Mouse (Mus musculus) CH12.LX (cell line): Measurements from ENCODE around the gene Nt5c2. TPM values are rescaled to one million over a fixed set of nuclear protein-coding genes. Genes with fewer than 3 reads are reported as not detected.

Source experiments
- DNase-seq: peaks from one replicate; pipeline ENCODE4 v3.0.0-alpha.2; 2013; ENCODE audit errors: extremely low read depth
- H3K27ac ChIP-seq: 2 replicates; pipeline ENCODE4 v1.5.1; 2012; ENCODE audit warnings: low read depth, mild to moderate bottlenecking, control low read depth, moderate library complexity; ENCODE audit not compliant: insufficient read depth
- H3K27me3 ChIP-seq: replicated peaks from 2 replicates; pipeline ENCODE3; 2012; ENCODE audit warnings: inconsistent platforms
- H3K36me3 ChIP-seq, 2 experiments: replicated peaks in 1 of 2; 2 replicates each; pipeline versions ENCODE3 to v1.6.1; 2012; ENCODE audit warnings: inconsistent platforms in 1 of 2, low read length in 1 of 2, mild to moderate bottlenecking in 1 of 2, mixed read lengths in 1 of 2, moderate library complexity in 1 of 2; ENCODE audit not compliant: control insufficient read depth in 1 of 2, insufficient read depth in 1 of 2
- H3K4me1 ChIP-seq, 2 experiments: 2 replicates each; pipeline ENCODE4 v1.6.1; 2012; ENCODE audit warnings: inconsistent platforms in 1 of 2, moderate library complexity in 1 of 2; ENCODE audit not compliant: insufficient read depth in 2 of 2, control insufficient read depth in 1 of 2
- H3K4me2 ChIP-seq: 2 replicates; pipeline ENCODE4 v1.6.1; 2012; ENCODE audit warnings: low read depth, mild to moderate bottlenecking, control low read depth; ENCODE audit not compliant: poor library complexity, insufficient read depth, severe bottlenecking
- H3K4me3 ChIP-seq, 3 experiments: fragments of 150-350 bp in 1 of 3; sonication (generic) in 1 of 3; replicated peaks in 1 of 3; 2 replicates each; pipeline versions ENCODE3 to v1.5.1; 2011 to 2012; ENCODE audit warnings: low read depth in 2 of 3, low read length in 2 of 3, mild to moderate bottlenecking in 2 of 3, moderate library complexity in 2 of 3, control low read depth in 1 of 3, improper control_type of control experiment in 1 of 3, inconsistent platforms in 1 of 3, mixed read lengths in 1 of 3; ENCODE audit not compliant: poor library complexity in 1 of 3
- H3K79me2 ChIP-seq: replicated peaks from 2 replicates; pipeline ENCODE4 v1.6.1; 2012; ENCODE audit warnings: mild to moderate bottlenecking, moderate library complexity; ENCODE audit not compliant: control insufficient read depth, poor library complexity, insufficient read depth, severe bottlenecking; ENCODE audit errors: extremely low read depth
- H3K9ac ChIP-seq: 2 replicates; pipeline ENCODE4 v1.6.1; 2012; ENCODE audit warnings: low read depth, mild to moderate bottlenecking, control low read depth, moderate library complexity; ENCODE audit not compliant: insufficient read depth
- H3K9me3 ChIP-seq: replicated peaks from 2 replicates; pipeline ENCODE3; 2012; ENCODE audit warnings: low read length, inconsistent platforms, mixed read lengths
- CHD1 ChIP-seq: IDR thresholded peaks from 2 replicates; pipeline ENCODE4 v1.6.1; 2012; ENCODE audit warnings: low read depth, low read length, improper control_type of control experiment, inconsistent platforms
- E2F4 ChIP-seq: IDR thresholded peaks from 2 replicates; pipeline ENCODE4 v1.6.1; 2011; ENCODE audit warnings: low read depth, low read length, improper control_type of control experiment; ENCODE audit not compliant: insufficient replicate concordance
- EP300 ChIP-seq: IDR thresholded peaks from 2 replicates; pipeline ENCODE4 v1.6.1; 2011; ENCODE audit warnings: low read length, improper control_type of control experiment
- HCFC1 ChIP-seq: IDR thresholded peaks from 2 replicates; pipeline ENCODE4 v1.6.1; 2012; ENCODE audit warnings: low read depth, mild to moderate bottlenecking, inconsistent platforms, low read length, improper control_type of control experiment
- IRF4 ChIP-seq: IDR thresholded peaks from 2 replicates; pipeline ENCODE4 v1.6.1; 2014; ENCODE audit warnings: low read depth, mild to moderate bottlenecking, inconsistent platforms, low read length, improper control_type of control experiment
- KAT2A ChIP-seq: IDR thresholded peaks from 2 replicates; pipeline ENCODE4 v1.6.1; 2012; ENCODE audit warnings: low read length, improper control_type of control experiment, inconsistent platforms; ENCODE audit not compliant: insufficient replicate concordance
- MAX ChIP-seq: IDR thresholded peaks from 2 replicates; pipeline ENCODE4 v1.6.1; 2011; ENCODE audit warnings: low read length, improper control_type of control experiment
- MAZ ChIP-seq: IDR thresholded peaks from 2 replicates; pipeline ENCODE4 v1.6.1; 2012; ENCODE audit warnings: low read depth, mild to moderate bottlenecking, inconsistent platforms, low read length, improper control_type of control experiment, moderate library complexity
- MEF2A ChIP-seq: IDR thresholded peaks from 2 replicates; pipeline ENCODE4 v1.6.1; 2014; ENCODE audit warnings: low read depth, mild to moderate bottlenecking, inconsistent platforms, low read length, improper control_type of control experiment, borderline replicate concordance
- MYC ChIP-seq: IDR thresholded peaks from 2 replicates; pipeline ENCODE4 v1.6.1; 2011; ENCODE audit warnings: low read depth, mild to moderate bottlenecking, improper control_type of control experiment, low read length
- NRF1 ChIP-seq: IDR thresholded peaks from 2 replicates; pipeline ENCODE4 v1.6.1; 2014; ENCODE audit warnings: low read depth, mild to moderate bottlenecking, inconsistent platforms, low read length, improper control_type of control experiment, moderate library complexity
- POLR2AphosphoS2 ChIP-seq: IDR thresholded peaks from 2 replicates; pipeline ENCODE4 v1.6.1; 2011; ENCODE audit warnings: low read depth, low read length, improper control_type of control experiment
- RCOR1 ChIP-seq: conservative IDR thresholded peaks from 2 replicates; pipeline ENCODE4 v1.6.1; 2012; ENCODE audit warnings: low read depth, mild to moderate bottlenecking, inconsistent platforms, low read length, improper control_type of control experiment
- SIN3A ChIP-seq: IDR thresholded peaks from 2 replicates; pipeline ENCODE4 v1.6.1; 2012; ENCODE audit warnings: low read length, improper control_type of control experiment, inconsistent platforms
- TBP ChIP-seq: conservative IDR thresholded peaks from 2 replicates; pipeline ENCODE4 v1.6.1; 2011; ENCODE audit warnings: low read depth, low read length, improper control_type of control experiment
- TCF12 ChIP-seq: IDR thresholded peaks from 2 replicates; pipeline ENCODE4 v1.6.1; 2014; ENCODE audit warnings: low read depth, mild to moderate bottlenecking, inconsistent platforms, low read length, improper control_type of control experiment
- UBTF ChIP-seq: IDR thresholded peaks from 2 replicates; pipeline ENCODE4 v1.6.1; 2012; ENCODE audit warnings: low read depth, mild to moderate bottlenecking, inconsistent platforms, low read length, improper control_type of control experiment, moderate library complexity
- ZKSCAN1 ChIP-seq: IDR thresholded peaks from 2 replicates; pipeline ENCODE4 v1.6.1; 2012; ENCODE audit warnings: low read depth, inconsistent platforms, low read length, improper control_type of control experiment, borderline replicate concordance
- ZNF384 ChIP-seq: IDR thresholded peaks from 2 replicates; pipeline ENCODE4 v1.6.1; 2012; ENCODE audit warnings: low read depth, low read length, improper control_type of control experiment, inconsistent platforms
- dilution Hi-C: fragments of 300-500 bp; cut with MboI; formaldehyde crosslinking; loops from 2 replicates; pipeline ENCODE4 v1.14.3; 2020; ENCODE audit warnings: low sequenced_read_pairs; ENCODE audit not compliant: extremely low pct_unique_long_range_greater_than_20kb, extremely low pct_ligation_motif_present
- in situ Hi-C: fragments of 300-500 bp; cut with MboI; formaldehyde crosslinking; loops from 3 replicates; pipeline ENCODE4 v1.14.3; 2019; ENCODE audit warnings: low sequenced_read_pairs, low pct_ligation_motif_present, low pct_unique_long_range_greater_than_20kb, mixed read lengths
- polyA plus RNA-seq: library from polyadenylated mRNA; unstranded; fragments of >175 nt; gene quantifications from 2 replicates; pipeline ENCODE4 v1.2.1, GENCODE M21; 2012; ENCODE audit warnings: low read depth; ENCODE audit not compliant: insufficient read length
- total RNA-seq, 2 experiments: library from RNA; depleted of rRNA; stranded (reverse); fragments of 300-350 nt in 1 of 2; fragments of >200 nt in 1 of 2; gene quantifications; 2 replicates each; pipeline ENCODE4 v1.2.3; 2012 to 2014

Gene Nt5c2
- total and polyA plus RNA-seq, 3 experiments = 15.1 to 62.9 (median 21.1) TPM

DNA sequence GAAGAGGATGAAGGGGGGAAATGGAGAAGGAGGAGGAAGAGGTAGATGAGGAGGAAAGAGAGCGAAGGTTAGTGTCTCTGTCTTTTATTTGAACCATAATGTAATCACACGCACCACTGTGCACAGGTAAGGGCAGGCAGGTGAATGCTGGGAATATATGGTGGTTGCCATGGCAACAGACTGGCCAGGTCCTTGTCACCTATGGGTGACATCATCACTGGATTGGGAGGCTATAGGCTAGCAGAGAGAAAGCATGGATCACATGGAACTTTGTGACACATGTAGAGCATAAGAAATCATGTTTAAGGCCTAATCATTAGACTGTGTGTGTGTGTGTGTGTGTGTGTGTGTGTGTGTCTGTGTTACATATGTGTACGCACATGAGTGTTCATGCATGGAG lies 42.8 kb downstream of the Nt5c2 start:
- Histone ChIP-seq H3K4me2 (no peak overlapping the region), H3K27ac (no peak overlapping the region), H3K9ac (no peak overlapping the region), H3K36me3 (no peaks in the 10 kb centered on the region), H3K79me2 (no peaks in the 10 kb centered on the region), H3K9me3 (no peaks in the 10 kb centered on the region), H3K27me3 (no peaks in the 10 kb centered on the region), H3K4me1 (peaks cover 2 to 17% of the 10 kb centered on the region in 2 experiments; a peak in 2 of 4 replicates), H3K4me3 (no peak overlapping the region)
- TF ChIP-seq UBTF (no peak), HCFC1 (no peak), IRF4 (no peak), CHD1 (no peak), ZKSCAN1 (no peak), NRF1 (no peak), EP300 (no peak), ZNF384 (no peak), MAZ (no peak)
- DNase-seq = no peak
- in situ Hi-C loops (no loop called here), dilution Hi-C loops (no loop called here)

DNA sequence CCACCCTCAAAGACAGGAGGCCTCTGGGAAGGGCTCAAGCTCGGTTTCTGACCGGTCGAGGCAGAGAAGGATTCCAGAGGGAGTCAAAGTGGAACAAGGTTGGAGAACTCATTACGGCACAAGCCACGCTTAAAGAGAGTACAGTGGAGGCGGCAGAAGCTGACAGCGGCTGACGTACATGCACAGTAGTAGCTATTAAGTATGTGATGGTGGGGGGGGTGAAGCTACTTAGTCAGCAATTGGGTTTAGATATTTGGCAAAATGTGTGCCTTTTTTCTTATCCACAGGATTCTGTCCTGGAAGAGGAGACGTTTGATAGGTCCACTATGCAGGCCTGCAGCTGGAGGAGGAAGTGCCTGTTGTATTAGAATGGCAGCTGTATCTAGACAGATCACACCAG lies 43.2 kb downstream of the Nt5c2 start:
- Histone ChIP-seq H3K27me3 (no peaks in the 10 kb centered on the region), H3K4me2 (no peak overlapping the region), H3K36me3 (no peaks in the 10 kb centered on the region), H3K4me3 (no peak overlapping the region), H3K4me1 (peaks cover 2 to 17% of the 10 kb centered on the region in 2 experiments; a peak in 2 of 4 replicates), H3K9ac (no peak overlapping the region), H3K9me3 (no peaks in the 10 kb centered on the region), H3K27ac (no peak overlapping the region), H3K79me2 (no peaks in the 10 kb centered on the region)
- no peak for DNase-seq
- TF ChIP-seq EP300 (no peak), SIN3A (no peak), TBP (no peak), MYC (no peak), POLR2AphosphoS2 (no peak), HCFC1 (no peak), E2F4 (no peak), RCOR1 (no peak), IRF4 (no peak), MAX (no peak), ZKSCAN1 (no peak), MAZ (no peak), KAT2A (no peak), TCF12 (no peak), MEF2A (no peak), NRF1 (no peak)
- in situ Hi-C loops = no loop called here
- dilution Hi-C loops = no loop called here
